Mouse (Mus musculus) hindbrain, embryonic 15.5 days (tissue): Measurements from ENCODE around the gene Lrmda. TPM values are rescaled to one million over a fixed set of nuclear protein-coding genes. Genes with fewer than 3 reads are reported as not detected.
A peak's percentile ranks its signal among the peaks of the same experiment; 100 is the strongest.

Experiments
- ATAC-seq: fragments of 200-750 bp; cut with Nextera tagmentation; 2 replicates; pipeline ENCODE4 v1.8.0; 2017; ENCODE audit warnings: low read depth, moderate number of reproducible peaks, moderate TSS enrichment; ENCODE audit not compliant: low FRiP score
- H3K27ac ChIP-seq: fragments of 300-500 bp; sonication (generic); replicated peaks from 2 replicates; pipeline ENCODE4 v1.5.1; 2015; ENCODE audit warnings: mild to moderate bottlenecking, inconsistent platforms
- H3K27me3 ChIP-seq: fragments of 300-500 bp; sonication (generic); 2 replicates; pipeline ENCODE4 v1.6.1; 2015; ENCODE audit warnings: control low read depth, inconsistent platforms
- H3K36me3 ChIP-seq: fragments of 300-500 bp; sonication (generic); 2 replicates; pipeline ENCODE4 v1.6.1; 2015; ENCODE audit warnings: control low read depth, inconsistent platforms
- H3K4me1 ChIP-seq: fragments of 300-500 bp; sonication (generic); replicated peaks from 2 replicates; pipeline ENCODE4 v1.6.1; 2015; ENCODE audit warnings: control low read depth, inconsistent platforms
- H3K4me2 ChIP-seq: fragments of 300-500 bp; sonication (generic); 2 replicates; pipeline ENCODE4 v1.6.1; 2015; ENCODE audit warnings: moderate library complexity, mild to moderate bottlenecking, inconsistent platforms
- H3K4me3 ChIP-seq: fragments of 300-500 bp; sonication (generic); 2 replicates; pipeline ENCODE4 v1.5.1; 2015; ENCODE audit warnings: mild to moderate bottlenecking, inconsistent platforms
- H3K9ac ChIP-seq: fragments of 300-500 bp; sonication (generic); 2 replicates; pipeline ENCODE4 v1.6.1; 2015; ENCODE audit warnings: inconsistent platforms
- H3K9me3 ChIP-seq: fragments of 300-500 bp; sonication (generic); 2 replicates; pipeline ENCODE4 v1.6.1; 2016; ENCODE audit warnings: control low read depth, inconsistent platforms
- WGBS: fragments of 180-500 bp; shearing (Covaris S2); methylation state at CpG from one replicate; pipeline ENCODE4 v1.1.7; 2015; 5-methylcytosine and 5-hydroxymethylcytosine counted together
- polyA plus RNA-seq: library from polyadenylated mRNA; unstranded; fragments of >200 nt; fragmentation: Nextera tagmentation; extraction: Ambion mirVana; gene quantifications from 2 replicates; pipeline ENCODE4 v1.2.1, GENCODE M21; 2015

The Lrmda gene
- polyA plus RNA-seq, 1 experiment from 2014 or later, result 0.23 TPM

DNA sequence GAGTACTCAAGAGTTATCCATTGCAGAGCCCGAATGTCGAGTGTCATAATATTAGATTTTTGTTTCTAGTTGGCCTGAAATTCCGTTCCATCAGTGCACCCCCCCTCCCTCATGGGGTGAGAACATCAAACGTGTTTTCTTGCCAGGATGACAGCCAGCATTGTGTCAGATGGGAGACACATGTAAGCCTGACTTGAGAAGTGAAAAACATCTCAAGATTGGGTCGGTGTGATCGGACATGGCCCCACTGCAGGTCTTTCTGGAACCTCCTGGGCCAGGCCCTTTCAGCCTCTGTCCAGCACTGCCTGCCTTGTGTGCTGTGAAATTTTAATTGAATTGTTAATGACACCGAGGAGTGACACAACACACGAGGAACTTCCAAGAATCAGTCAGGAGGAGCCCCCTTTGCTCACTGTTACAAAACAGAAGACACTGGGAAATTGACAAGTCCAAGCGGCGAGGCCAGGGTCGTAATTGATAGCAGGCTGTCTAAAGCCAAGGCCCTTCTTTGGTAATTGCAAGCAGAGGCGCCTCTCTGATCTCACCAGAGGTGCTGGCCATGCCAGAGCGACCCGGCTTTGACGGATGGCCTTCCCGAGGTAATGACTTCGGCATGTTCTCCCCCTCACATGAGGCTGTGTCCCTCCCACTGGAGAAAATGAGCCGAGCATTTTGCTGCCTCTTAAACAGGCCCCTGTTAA, 95.3 kb downstream of the Lrmda start:
- H3K4me3 ChIP-seq, result no peak overlapping the region
- WGBS, result 17% methylated on average over 18 of the region's 18 CpGs
- ATAC-seq, result no peak
- peaks cover 9% of the 10 kb centered on the region for H3K4me1 ChIP-seq
- no peaks in the 10 kb centered on the region for H3K36me3 ChIP-seq
- no peak overlapping the region for H3K4me2 ChIP-seq
- H3K9ac ChIP-seq, result no peak overlapping the region
- H3K9me3 ChIP-seq, result no peaks in the 10 kb centered on the region
- H3K27ac ChIP-seq, result no peak overlapping the region
- H3K27me3 ChIP-seq, result no peaks in the 10 kb centered on the region

DNA sequence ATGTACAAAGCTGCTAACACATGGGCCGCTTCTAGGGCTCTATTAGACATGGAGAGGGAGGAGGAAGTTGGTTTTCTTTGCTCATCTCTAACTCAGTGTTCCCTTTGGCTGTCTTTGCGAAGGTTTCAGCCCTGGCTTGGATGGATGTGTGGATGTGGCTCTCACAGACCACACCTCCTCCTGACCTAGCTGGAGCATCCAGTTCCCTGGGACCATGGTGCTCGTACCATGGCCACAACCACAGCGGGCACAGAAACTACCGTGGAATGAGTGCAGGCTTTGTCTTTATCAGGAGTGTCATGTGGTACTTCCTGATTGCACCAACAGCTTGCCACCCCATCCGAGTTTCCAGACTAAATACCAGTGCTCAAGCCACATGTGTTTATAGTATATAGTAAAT, 98.6 kb downstream of the Lrmda start:
- Histone ChIP-seq H3K27ac (no peak overlapping the region), H3K27me3 (no peaks in the 10 kb centered on the region), H3K4me1 (peaks cover 9% of the 10 kb centered on the region), H3K9me3 (no peaks in the 10 kb centered on the region), H3K4me2 (no peak overlapping the region), H3K9ac (no peak overlapping the region), H3K4me3 (no peak overlapping the region), H3K36me3 (no peaks in the 10 kb centered on the region)
- ATAC-seq, result no peak
- 90% methylated on average over 6 of the region's 6 CpGs for WGBS

GRCm38 (mm10) chr14:22118512-22118911, 99.0 kb downstream of the Lrmda start:
- Histone ChIP-seq H3K4me3 (no peak overlapping the region), H3K27ac (no peak overlapping the region), H3K9ac (no peak overlapping the region), H3K36me3 (no peaks in the 10 kb centered on the region), H3K4me1 (peaks cover 9% of the 10 kb centered on the region), H3K9me3 (no peaks in the 10 kb centered on the region), H3K4me2 (no peak overlapping the region), H3K27me3 (no peaks in the 10 kb centered on the region)
- whole genome bisulfite sequencing, result 84% methylated on average over 4 of the region's 4 CpGs
- no peak for ATAC-seq

DNA sequence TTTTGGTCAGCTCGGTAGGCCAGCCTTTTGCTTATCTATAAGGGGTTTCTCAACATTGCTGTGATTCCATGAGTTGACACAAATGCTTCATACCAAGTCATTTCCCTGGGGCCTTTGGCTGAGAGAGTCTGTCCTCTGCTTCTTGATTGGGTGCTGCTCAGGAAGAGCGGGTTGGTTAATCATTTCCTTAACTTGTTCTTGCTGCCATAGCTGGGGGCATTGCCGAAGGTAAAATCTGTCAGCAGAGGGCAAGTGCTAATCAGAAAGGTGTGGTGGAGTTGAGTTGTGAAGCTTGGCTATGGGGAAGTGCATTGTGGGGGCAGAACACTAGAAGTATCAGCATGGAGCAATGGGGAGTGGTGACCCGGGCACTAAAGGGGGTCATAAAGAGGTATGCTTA, 106.8 kb downstream of the Lrmda start:
- 78% methylated on average over 4 of the region's 4 CpGs for WGBS
- Histone ChIP-seq H3K4me1 (no peaks in the 10 kb centered on the region), H3K27ac (no peak overlapping the region), H3K9ac (no peak overlapping the region), H3K4me2 (no peak overlapping the region), H3K9me3 (no peaks in the 10 kb centered on the region), H3K4me3 (no peak overlapping the region), H3K36me3 (no peaks in the 10 kb centered on the region), H3K27me3 (no peaks in the 10 kb centered on the region)
- no peak for ATAC-seq

DNA sequence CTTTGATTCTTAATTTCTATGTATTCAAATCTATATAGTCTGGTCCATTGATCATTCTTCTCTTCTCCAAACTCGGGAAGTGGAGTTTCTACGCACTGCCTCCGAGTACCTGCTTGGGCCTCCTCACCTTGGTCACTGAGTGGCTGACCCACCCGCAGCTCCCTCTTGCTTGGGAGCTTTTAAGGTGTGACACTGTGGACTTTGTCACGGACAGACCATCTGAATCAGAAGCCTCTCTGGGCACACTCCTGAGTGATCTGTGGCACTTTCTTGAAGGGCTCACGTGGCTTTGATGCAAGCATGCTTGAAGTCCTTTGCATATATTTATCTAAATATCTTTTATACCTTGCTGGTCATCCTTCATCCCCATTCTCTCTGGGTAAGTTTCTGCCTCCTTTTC, 107.3 kb downstream of the Lrmda start:
- Histone ChIP-seq H3K27ac (no peak overlapping the region), H3K27me3 (no peaks in the 10 kb centered on the region), H3K36me3 (no peaks in the 10 kb centered on the region), H3K4me3 (no peak overlapping the region), H3K4me2 (no peak overlapping the region), H3K4me1 (no peaks in the 10 kb centered on the region), H3K9me3 (no peaks in the 10 kb centered on the region), H3K9ac (no peak overlapping the region)
- ATAC-seq, result no peak
- 92% methylated on average over 6 of the region's 6 CpGs for WGBS

- ATAC-seq, result no peak
- Histone ChIP-seq H3K4me2 (no peak overlapping the region), H3K4me3 (no peak overlapping the region), H3K4me1 (no peaks in the 10 kb centered on the region), H3K36me3 (no peaks in the 10 kb centered on the region), H3K9me3 (no peaks in the 10 kb centered on the region), H3K27me3 (no peaks in the 10 kb centered on the region), H3K27ac (no peak overlapping the region), H3K9ac (no peak overlapping the region)
- 58% methylated on average over 7 of the region's 7 CpGs for WGBS
Measured at GRCm38 (mm10) chr14:22130950-22131585, 111.6 kb downstream of the Lrmda start.

- H3K27ac ChIP-seq, result no peak overlapping the region
- H3K27me3 ChIP-seq, result no peaks in the 10 kb centered on the region
- H3K9me3 ChIP-seq, result no peaks in the 10 kb centered on the region
- H3K9ac ChIP-seq, result no peak overlapping the region
- H3K4me1 ChIP-seq, result no peaks in the 10 kb centered on the region
- 80% methylated on average over 1 of the region's 1 CpGs for WGBS
- no peaks in the 10 kb centered on the region for H3K36me3 ChIP-seq
- no peak overlapping the region for H3K4me3 ChIP-seq
- no peak overlapping the region for H3K4me2 ChIP-seq
- no peak for ATAC-seq
Measured at GRCm38 (mm10) chr14:22139281-22139680, 119.8 kb downstream of the Lrmda start.

DNA sequence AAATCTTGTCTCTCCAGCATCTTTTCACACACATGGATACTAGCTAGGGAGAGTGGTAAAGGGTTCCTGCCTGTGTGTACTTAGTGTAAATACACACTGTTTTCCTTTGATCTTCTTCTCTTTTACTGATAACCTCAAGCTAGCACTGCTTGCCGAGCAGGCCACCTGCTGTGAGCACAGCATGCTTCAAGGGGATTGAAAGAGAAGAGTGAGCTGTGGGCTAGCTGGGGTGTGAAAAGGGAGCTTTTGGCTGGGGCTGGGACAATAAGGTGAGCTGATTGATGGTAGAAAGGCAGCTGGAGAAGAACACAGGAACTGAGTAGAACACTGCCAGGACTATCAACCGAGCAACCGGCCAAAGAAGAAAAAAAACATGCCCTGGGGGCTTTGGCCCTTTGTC, 124.5 kb downstream of the Lrmda start:
- Histone ChIP-seq H3K9me3 (no peaks in the 10 kb centered on the region), H3K4me1 (peaks cover 13% of the 10 kb centered on the region), H3K27me3 (no peaks in the 10 kb centered on the region), H3K9ac (no peak overlapping the region), H3K27ac (no peak overlapping the region), H3K36me3 (no peaks in the 10 kb centered on the region), H3K4me3 (no peak overlapping the region), H3K4me2 (no peak overlapping the region)
- WGBS, result 12% methylated on average over 3 of the region's 3 CpGs
- ATAC-seq, result no peak

DNA sequence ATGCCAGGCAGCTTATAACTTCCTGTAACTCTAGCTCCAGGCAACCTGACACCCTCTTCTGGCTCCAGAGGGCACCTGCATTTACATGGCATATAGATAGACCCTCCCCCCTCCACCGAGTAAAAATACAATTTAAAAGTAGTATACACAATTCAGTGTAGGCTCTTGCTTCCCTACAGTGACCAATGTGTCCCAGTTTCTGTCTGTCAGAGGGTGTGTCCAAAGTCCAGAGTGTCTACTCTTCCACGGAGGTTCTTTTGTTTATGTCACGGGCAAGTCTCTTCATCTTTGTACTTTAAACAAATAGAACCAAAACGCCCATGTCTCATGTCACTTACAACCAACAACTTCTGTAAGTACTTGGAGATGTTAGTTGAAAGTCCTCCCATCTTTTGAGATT, 126.4 kb downstream of the Lrmda start:
- Histone ChIP-seq H3K4me1 (peaks cover 13% of the 10 kb centered on the region), H3K9ac (no peak overlapping the region), H3K4me2 (no peak overlapping the region), H3K9me3 (no peaks in the 10 kb centered on the region), H3K36me3 (no peaks in the 10 kb centered on the region), H3K27ac (no peak overlapping the region), H3K27me3 (no peaks in the 10 kb centered on the region), H3K4me3 (no peak overlapping the region)
- WGBS, result 57% methylated on average over 4 of the region's 4 CpGs
- no peak for ATAC-seq

DNA sequence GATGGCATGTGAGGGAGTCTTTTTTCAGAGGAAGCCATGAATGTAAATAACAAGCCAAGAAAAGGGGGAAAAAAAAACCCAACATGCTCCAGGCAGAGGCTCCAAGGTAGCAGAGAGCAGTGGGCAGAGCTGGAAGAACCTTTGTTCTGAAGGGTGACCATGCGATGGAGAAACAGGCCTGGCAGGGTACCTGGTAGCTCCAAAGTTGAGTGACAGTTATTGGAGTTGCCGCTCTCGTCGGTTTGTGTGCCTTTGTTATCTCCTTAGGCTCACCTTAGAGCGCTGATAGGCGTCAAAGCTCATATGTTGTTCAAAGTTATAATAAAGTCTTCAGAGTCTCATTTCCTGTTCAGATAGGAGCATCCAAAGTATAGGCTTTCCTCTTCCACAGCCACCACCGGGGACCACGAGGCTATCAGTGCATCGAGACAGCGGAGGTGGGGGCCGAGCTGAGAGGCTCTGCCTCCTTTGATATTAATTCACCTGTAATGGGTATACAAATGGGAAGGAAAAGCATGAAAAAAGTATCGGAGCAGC, 127.1 kb downstream of the Lrmda start:
- no peaks in the 10 kb centered on the region for H3K27me3 ChIP-seq
- H3K4me1 ChIP-seq, result peaks cover 13% of the 10 kb centered on the region
- no peaks in the 10 kb centered on the region for H3K36me3 ChIP-seq
- ATAC-seq, result no peak
- H3K4me3 ChIP-seq, result no peak overlapping the region
- no peak overlapping the region for H3K9ac ChIP-seq
- H3K27ac ChIP-seq, result no peak overlapping the region
- no peak overlapping the region for H3K4me2 ChIP-seq
- no peaks in the 10 kb centered on the region for H3K9me3 ChIP-seq
- WGBS, result 76% methylated on average over 12 of the region's 12 CpGs

DNA sequence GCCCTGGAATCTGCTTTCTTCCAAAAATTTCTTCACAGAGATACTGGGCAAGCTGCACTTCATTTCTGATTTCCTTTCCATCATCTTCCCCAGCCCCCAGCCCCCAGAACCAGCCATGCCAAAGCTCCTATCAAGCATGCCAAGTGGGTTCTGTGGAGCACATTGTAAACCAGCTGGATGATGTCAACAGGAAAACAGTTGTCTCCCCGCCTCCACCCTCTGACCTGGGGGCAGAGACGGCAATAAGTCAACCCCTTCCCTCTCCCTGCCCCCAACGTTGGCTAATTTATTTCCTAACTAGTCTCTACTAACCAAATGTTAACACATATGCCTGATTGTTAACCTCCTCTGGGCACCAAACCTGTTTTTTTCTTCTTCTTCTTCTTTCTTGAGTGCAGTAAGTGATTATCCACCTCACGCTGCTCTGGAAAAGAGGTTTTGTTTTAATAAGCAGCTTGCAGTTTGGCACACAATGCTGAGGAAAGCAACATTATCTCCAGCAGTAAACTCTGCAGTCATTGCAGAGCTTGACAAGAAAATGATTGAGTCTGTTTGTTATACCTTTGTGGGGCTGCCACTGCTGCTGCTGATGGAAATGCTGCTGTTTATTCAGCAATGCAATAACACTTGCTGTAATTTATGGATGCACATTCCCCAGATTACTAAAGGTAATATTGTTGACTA, 128.0 kb downstream of the Lrmda start:
- Histone ChIP-seq H3K9me3 (no peaks in the 10 kb centered on the region), H3K9ac (no peak overlapping the region), H3K36me3 (no peaks in the 10 kb centered on the region), H3K27ac (0 out of 2 replicates have a peak overlapping the region, but pooled peaks have one; percentile 20), H3K4me3 (no peak overlapping the region), H3K4me2 (no peak overlapping the region), H3K4me1 (peaks cover 22% of the 10 kb centered on the region), H3K27me3 (no peaks in the 10 kb centered on the region)
- WGBS, result 26% methylated on average over 4 of the region's 4 CpGs
- ATAC-seq, result no peak

- H3K4me1 ChIP-seq, result peaks cover 18% of the 10 kb centered on the region
- H3K36me3 ChIP-seq, result no peaks in the 10 kb centered on the region
- H3K4me2 ChIP-seq, result peak overlapping the region; percentile 27
- no peak overlapping the region for H3K27ac ChIP-seq
- H3K9me3 ChIP-seq, result no peaks in the 10 kb centered on the region
- peak; percentile 45; the same call in 1 of the 2 replicates for ATAC-seq
- H3K4me3 ChIP-seq, result no peak overlapping the region
- H3K27me3 ChIP-seq, result peaks cover 3% of the 10 kb centered on the region; the same call in 1 of the 2 replicates
- no peak overlapping the region for H3K9ac ChIP-seq
- 17% methylated on average over 13 of the region's 13 CpGs for whole genome bisulfite sequencing
Measured at GRCm38 (mm10) chr14:22152701-22153100, 133.2 kb downstream of the Lrmda start.
